Mouse (Mus musculus) intestine, embryonic 16.5 days (tissue): Measurements from ENCODE around the gene Igf2bp3. TPM values are rescaled to one million over a fixed set of nuclear protein-coding genes. Genes with fewer than 3 reads are reported as not detected.
A peak's percentile ranks its signal among the peaks of the same experiment; 100 is the strongest.

ENCODE experiments used
- ATAC-seq: fragments of 200-750 bp; cut with Nextera tagmentation; 2 replicates; pipeline ENCODE4 v1.8.0; 2017; ENCODE audit warnings: moderate TSS enrichment, moderate library complexity
- H3K27ac ChIP-seq: fragments of 300-500 bp; sonication (generic); 2 replicates; pipeline ENCODE4 v1.5.1; 2014; ENCODE audit warnings: mild to moderate bottlenecking, low read length
- H3K27me3 ChIP-seq: fragments of 300-500 bp; sonication (generic); replicated peaks from 2 replicates; pipeline ENCODE4 v1.6.1; 2014; ENCODE audit warnings: low read length, control low read depth, mixed read lengths; ENCODE audit not compliant: control insufficient read depth, insufficient read depth
- H3K36me3 ChIP-seq: fragments of 300-500 bp; sonication (generic); 2 replicates; pipeline ENCODE4 v1.6.1; 2014; ENCODE audit warnings: low read length, control low read depth; ENCODE audit not compliant: control insufficient read depth, insufficient read depth
- H3K4me1 ChIP-seq: fragments of 300-500 bp; sonication (generic); 2 replicates; pipeline ENCODE4 v1.6.1; 2014; ENCODE audit warnings: low read length, control low read depth, mixed read lengths; ENCODE audit not compliant: control insufficient read depth, insufficient read depth
- H3K4me2 ChIP-seq: fragments of 300-500 bp; sonication (generic); 2 replicates; pipeline ENCODE4 v1.6.1; 2014; ENCODE audit warnings: low read depth, low read length, control low read depth
- H3K4me3 ChIP-seq: fragments of 300-500 bp; sonication (generic); 2 replicates; pipeline ENCODE4 v1.5.1; 2014; ENCODE audit warnings: mild to moderate bottlenecking, low read length
- H3K9ac ChIP-seq: fragments of 300-500 bp; sonication (generic); 2 replicates; pipeline ENCODE4 v1.6.1; 2014; ENCODE audit warnings: low read depth, low read length
- H3K9me3 ChIP-seq: fragments of 300-500 bp; sonication (generic); 2 replicates; pipeline ENCODE4 v1.6.1; 2016; ENCODE audit warnings: low read length, control low read depth; ENCODE audit not compliant: control insufficient read depth
- WGBS: fragments of 180-500 bp; shearing (Covaris S2); extraction: QIAGEN DNeasy Blood & Tissue Kit; methylation state at CpG from one replicate; pipeline ENCODE4 v1.1.7; 2014; 5-methylcytosine and 5-hydroxymethylcytosine counted together
- polyA plus RNA-seq: library from polyadenylated mRNA; unstranded; fragments of >200 nt; fragmentation: Nextera tagmentation; extraction: Ambion mirVana; gene quantifications from 2 replicates; pipeline ENCODE4 v1.2.1, GENCODE M21; 2015

Gene Igf2bp3
- polyA plus RNA-seq, 1 experiment from 2014 or later = 78.7 TPM

- Histone ChIP-seq H3K36me3 (peaks cover 26% of the 10 kb centered on the region), H3K27ac (no peak overlapping the region), H3K4me3 (no peak overlapping the region), H3K27me3 (no peaks in the 10 kb centered on the region), H3K9ac (no peak overlapping the region), H3K4me2 (no peak overlapping the region), H3K9me3 (no peaks in the 10 kb centered on the region), H3K4me1 (peaks cover 3% of the 10 kb centered on the region; the same call in 1 of the 2 replicates)
- 81% methylated on average over 2 of the region's 2 CpGs for WGBS
- no peak for ATAC-seq
Measured at GRCm38 (mm10) chr6:49109196-49109595, 105.6 kb downstream of the Igf2bp3 start.

- 87% methylated on average over 15 of the region's 15 CpGs for WGBS
- H3K36me3 ChIP-seq = peaks cover 30% of the 10 kb centered on the region
Measured at GRCm38 (mm10) chr6:49106746-49107500, 107.8 kb downstream of the Igf2bp3 start.

GRCm38 (mm10) chr6:49099086-49099485, 115.7 kb downstream of the Igf2bp3 start:
- Histone ChIP-seq H3K27ac (no peak overlapping the region), H3K4me2 (no peak overlapping the region), H3K27me3 (no peaks in the 10 kb centered on the region), H3K9ac (no peak overlapping the region), H3K9me3 (no peaks in the 10 kb centered on the region), H3K36me3 (peaks cover 21% of the 10 kb centered on the region), H3K4me3 (no peak overlapping the region), H3K4me1 (peaks cover 17% of the 10 kb centered on the region)
- 92% methylated on average over 1 of the region's 1 CpGs for WGBS
- no peak for ATAC-seq

More at GRCm38 (mm10) chr6:49106746-49107500, 107.8 kb downstream of the Igf2bp3 start:
- H3K9me3 ChIP-seq = no peaks in the 10 kb centered on the region
- H3K4me3 ChIP-seq = no peak overlapping the region
- no peak overlapping the region for H3K27ac ChIP-seq
- no peak overlapping the region for H3K4me2 ChIP-seq
- H3K4me1 ChIP-seq = no peaks in the 10 kb centered on the region
- H3K27me3 ChIP-seq = no peaks in the 10 kb centered on the region
- ATAC-seq = no peak
- H3K9ac ChIP-seq = no peak overlapping the region

DNA sequence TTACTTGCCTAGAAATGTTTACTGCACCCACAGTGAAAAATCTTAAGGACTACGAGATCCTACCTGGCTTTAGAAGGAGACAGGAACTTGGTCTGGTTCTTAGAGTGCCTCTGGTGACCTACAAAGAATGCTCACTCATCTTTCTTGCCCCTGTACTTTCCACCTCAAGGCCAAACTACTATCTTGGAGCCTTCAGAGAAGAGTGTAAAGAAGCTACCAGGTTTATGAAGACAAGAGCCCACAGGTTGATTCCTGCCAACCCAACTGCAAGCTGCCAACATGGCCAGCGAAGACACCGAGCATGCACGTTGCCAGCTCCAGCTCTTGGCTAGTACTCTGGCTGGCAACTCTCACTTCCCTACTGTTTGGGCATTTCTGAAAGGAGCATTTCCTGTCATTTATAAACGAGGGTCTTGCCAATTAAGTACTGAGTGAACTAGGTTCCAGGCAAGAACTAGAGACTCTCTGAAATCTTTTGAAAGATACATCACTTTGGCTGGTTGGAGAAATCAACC, 117.1 kb downstream of the Igf2bp3 start:
- Histone ChIP-seq H3K4me1 (peaks cover 17% of the 10 kb centered on the region), H3K9ac (no peak overlapping the region), H3K27ac (peak overlapping the region; percentile 63; the same call in 1 of the 2 replicates), H3K27me3 (no peaks in the 10 kb centered on the region), H3K36me3 (peaks cover 19% of the 10 kb centered on the region), H3K4me2 (no peak overlapping the region), H3K4me3 (no peak overlapping the region), H3K9me3 (no peaks in the 10 kb centered on the region)
- 77% methylated on average over 5 of the region's 5 CpGs for WGBS
- ATAC-seq = no peak

DNA sequence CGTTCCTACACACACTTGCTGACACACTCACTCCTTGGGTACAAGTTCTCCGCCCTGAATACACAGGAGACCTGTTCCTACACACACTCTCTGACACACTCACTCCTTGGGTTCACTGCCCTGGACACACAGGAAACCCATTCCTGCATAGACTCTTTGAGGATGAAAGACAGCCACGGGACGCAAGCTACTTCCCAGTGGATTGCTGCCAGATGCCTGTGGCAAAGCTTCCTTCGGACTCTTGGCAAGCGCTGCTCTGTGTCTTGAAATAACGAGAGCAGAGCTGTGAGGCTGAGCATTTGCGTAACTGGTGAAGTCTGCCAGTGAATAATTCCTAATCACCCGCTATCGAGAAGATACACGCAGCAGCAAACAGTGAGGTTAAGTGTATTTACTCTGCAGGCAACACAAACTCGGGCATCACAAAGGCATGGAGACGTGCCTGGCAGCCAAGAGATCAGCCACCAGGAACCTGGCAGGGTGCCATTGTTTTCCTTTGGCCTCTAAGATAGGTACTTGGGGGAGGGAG, 117.8 kb downstream of the Igf2bp3 start:
- H3K4me2 ChIP-seq = no peak overlapping the region
- H3K27ac ChIP-seq = peak overlapping the region; percentile 63
- H3K27me3 ChIP-seq = no peaks in the 10 kb centered on the region
- WGBS = 32% methylated on average over 13 of the region's 13 CpGs
- peaks cover 17% of the 10 kb centered on the region for H3K4me1 ChIP-seq
- H3K4me3 ChIP-seq = no peak overlapping the region
- peaks cover 19% of the 10 kb centered on the region for H3K36me3 ChIP-seq
- H3K9ac ChIP-seq = no peak overlapping the region
- peak; percentile 62 for ATAC-seq
- H3K9me3 ChIP-seq = no peaks in the 10 kb centered on the region

DNA sequence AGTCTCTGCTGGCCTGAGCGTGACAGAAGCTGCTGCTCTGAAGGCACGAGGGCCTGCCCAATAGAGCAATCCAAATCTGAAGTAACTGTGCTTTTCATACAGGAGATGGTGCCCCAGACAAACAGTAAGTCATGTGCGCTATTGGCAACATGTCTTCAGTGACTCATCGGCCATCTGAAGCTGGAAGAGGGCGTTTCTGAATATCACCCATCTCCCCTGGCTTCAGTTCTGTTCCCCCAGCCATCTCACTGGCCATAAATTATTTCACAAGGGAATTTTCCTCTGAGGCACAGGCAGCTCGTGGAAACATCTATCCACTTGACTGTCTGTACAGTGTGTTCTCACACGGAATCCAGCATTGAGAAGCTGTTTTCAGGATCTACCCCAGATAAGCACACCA, 118.3 kb downstream of the Igf2bp3 start:
- peak overlapping the region; percentile 63 for H3K27ac ChIP-seq
- H3K27me3 ChIP-seq = no peaks in the 10 kb centered on the region
- no peak overlapping the region for H3K4me2 ChIP-seq
- WGBS = 62% methylated on average over 7 of the region's 7 CpGs
- H3K36me3 ChIP-seq = peaks cover 19% of the 10 kb centered on the region
- no peak overlapping the region for H3K4me3 ChIP-seq
- no peaks in the 10 kb centered on the region for H3K9me3 ChIP-seq
- peak; percentile 21; the same call in 1 of the 2 replicates for ATAC-seq
- peaks cover 17% of the 10 kb centered on the region for H3K4me1 ChIP-seq
- no peak overlapping the region for H3K9ac ChIP-seq

DNA sequence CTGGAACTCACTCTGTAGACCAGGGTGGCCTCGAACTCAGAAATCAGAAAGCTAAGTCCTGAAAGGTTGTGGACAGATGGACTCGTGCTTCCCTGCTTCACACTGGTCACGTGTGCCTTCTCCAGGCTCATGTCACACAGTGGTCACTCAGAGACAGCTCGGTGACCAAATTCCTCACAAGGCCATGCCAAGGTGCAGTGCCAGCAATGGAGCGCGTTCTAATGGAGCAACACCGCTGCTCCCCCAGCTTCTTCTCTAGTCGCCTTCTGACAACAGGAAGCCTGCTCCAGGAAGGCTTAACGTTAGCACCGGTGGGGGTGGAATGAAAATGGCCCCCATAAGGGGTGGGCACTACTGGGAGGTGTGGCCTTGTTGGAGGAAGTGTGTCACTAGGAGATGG, 119.8 kb downstream of the Igf2bp3 start:
- Histone ChIP-seq H3K36me3 (peaks cover 22% of the 10 kb centered on the region), H3K9me3 (no peaks in the 10 kb centered on the region), H3K4me2 (no peak overlapping the region), H3K4me1 (peaks cover 17% of the 10 kb centered on the region), H3K4me3 (no peak overlapping the region), H3K9ac (no peak overlapping the region), H3K27me3 (no peaks in the 10 kb centered on the region), H3K27ac (no peak overlapping the region)
- ATAC-seq = no peak
- 86% methylated on average over 10 of the region's 10 CpGs for WGBS

GRCm38 (mm10) chr6:49083008-49083407, 131.7 kb downstream of the Igf2bp3 start:
- Histone ChIP-seq H3K9me3 (no peaks in the 10 kb centered on the region), H3K4me2 (no peak overlapping the region), H3K4me1 (no peaks in the 10 kb centered on the region), H3K27ac (no peak overlapping the region), H3K27me3 (no peaks in the 10 kb centered on the region), H3K36me3 (peaks cover 19% of the 10 kb centered on the region; the same call in 1 of the 2 replicates), H3K4me3 (no peak overlapping the region), H3K9ac (no peak overlapping the region)
- ATAC-seq = no peak
- 87% methylated on average over 4 of the region's 4 CpGs for WGBS

GRCm38 (mm10) chr6:49079313-49079712, 135.4 kb downstream of the Igf2bp3 start:
- Histone ChIP-seq H3K4me2 (no peak overlapping the region), H3K9ac (no peak overlapping the region), H3K4me3 (no peak overlapping the region), H3K36me3 (peaks cover 6% of the 10 kb centered on the region; the same call in 1 of the 2 replicates), H3K9me3 (no peaks in the 10 kb centered on the region), H3K4me1 (peaks cover 8% of the 10 kb centered on the region; the same call in 1 of the 2 replicates), H3K27me3 (no peaks in the 10 kb centered on the region), H3K27ac (no peak overlapping the region)
- WGBS = 93% methylated on average over 1 of the region's 1 CpGs
- ATAC-seq = no peak
